Mouse (Mus musculus): ENCODE measurements around the gene Tmem202. TPM values are rescaled to one million over a fixed set of nuclear protein-coding genes. Genes with fewer than 3 reads are reported as not detected.

The Tmem202 gene
- polyA plus RNA-seq, 1 experiment, result not detected

- WGBS, result 1% methylated on average over 56 of the region's 56 CpGs
- peak; percentile 99 for DNase-seq
- TF ChIP-seq POLR2A (IDR thresholded peaks at IDR 0.05; ENCODE audit: low read depth, low read length) (peak; percentile 92), CTCF (conservative IDR thresholded peaks at IDR 0.05; ENCODE audit: insufficient read depth, insufficient read length, low read depth, low read length) (no peak)
- Histone ChIP-seq H3K36me3 (ENCODE audit: control insufficient read depth, insufficient read depth, low read length) (no peaks in the 10 kb centered on the region), H3K27me3 (replicated peaks; ENCODE audit: control insufficient read depth, insufficient read depth, low read length) (no peaks in the 10 kb centered on the region), H3K4me3 (ENCODE audit: insufficient read depth, low read depth, low read length) (peak within 1 kb of the TSS; percentile 92), H3K27ac (ENCODE audit: insufficient read depth, low read depth, low read length) (peak within 1 kb of the TSS; percentile 92), H3K4me1 (ENCODE audit: control insufficient read depth, insufficient read depth, low read length) (peaks cover 6% of the 10 kb centered on the region; the same call in 1 of the 2 replicates)
These were observed 53.0 kb downstream of the Tmem202 start, which contains the start of gene Arih1 for GRCm38 (mm10) chr9:59486549-59487065. TSS of gene Arih1 (minus strand) at chr9:59486618.

DNA sequence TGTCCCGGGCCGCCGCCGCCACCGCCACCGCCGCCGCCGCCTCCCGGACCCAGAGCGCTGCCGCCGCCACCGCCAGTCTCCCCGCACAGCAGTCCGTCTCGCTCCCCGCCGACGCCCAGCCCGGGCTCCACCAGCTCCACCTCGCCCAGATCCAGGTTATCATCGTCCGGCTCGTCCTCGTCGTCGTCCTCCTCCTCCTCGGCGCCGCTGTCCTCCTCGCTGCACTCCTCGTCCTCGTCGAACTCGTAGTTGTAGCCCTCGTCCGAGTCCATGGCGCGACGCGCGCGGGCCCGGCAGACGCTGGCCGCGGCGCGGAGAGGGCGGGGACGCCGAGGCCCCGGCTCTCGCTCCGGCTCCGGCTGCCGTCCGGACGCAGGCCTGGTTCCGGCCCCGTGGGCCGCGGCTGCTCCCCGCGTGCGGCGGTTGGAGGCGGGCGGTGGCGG lies 53.5 kb downstream of the Tmem202 start:
- Histone ChIP-seq H3K4me3 (ENCODE audit: insufficient read depth, low read depth, low read length) (peak overlapping the region; percentile 92), H3K4me1 (ENCODE audit: control insufficient read depth, insufficient read depth, low read length) (peaks cover 6% of the 10 kb centered on the region; the same call in 1 of the 2 replicates), H3K27me3 (replicated peaks; ENCODE audit: control insufficient read depth, insufficient read depth, low read length) (no peaks in the 10 kb centered on the region), H3K27ac (ENCODE audit: insufficient read depth, low read depth, low read length) (peak overlapping the region; percentile 92), H3K36me3 (ENCODE audit: control insufficient read depth, insufficient read depth, low read length) (no peaks in the 10 kb centered on the region)
- TF ChIP-seq POLR2A (IDR thresholded peaks at IDR 0.05; ENCODE audit: low read depth, low read length) (no peak), CTCF (conservative IDR thresholded peaks at IDR 0.05; ENCODE audit: insufficient read depth, insufficient read length, low read depth, low read length) (no peak)
- under 1% methylated on average over 63 of the region's 71 CpGs for WGBS
- no peak for DNase-seq

GRCm38 (mm10) chr9:59485511-59486075 lies 54.1 kb downstream of the Tmem202 start:
- H3K4me3 ChIP-seq (ENCODE audit: insufficient read depth, low read depth, low read length), result peak overlapping the region; percentile 92
- H3K4me1 ChIP-seq (ENCODE audit: control insufficient read depth, insufficient read depth, low read length), result peaks cover 6% of the 10 kb centered on the region; the same call in 1 of the 2 replicates
- WGBS, result under 1% methylated on average over 34 of the region's 34 CpGs
- H3K27me3 ChIP-seq (replicated peaks; ENCODE audit: control insufficient read depth, insufficient read depth, low read length), result no peaks in the 10 kb centered on the region
- TF ChIP-seq CTCF (conservative IDR thresholded peaks at IDR 0.05; ENCODE audit: insufficient read depth, insufficient read length, low read depth, low read length) (no peak), POLR2A (IDR thresholded peaks at IDR 0.05; ENCODE audit: low read depth, low read length) (no peak)
- DNase-seq, result peak; percentile 80
- peak overlapping the region; percentile 92 for H3K27ac ChIP-seq (ENCODE audit: insufficient read depth, low read depth, low read length)
- H3K36me3 ChIP-seq (ENCODE audit: control insufficient read depth, insufficient read depth, low read length), result no peaks in the 10 kb centered on the region

DNA sequence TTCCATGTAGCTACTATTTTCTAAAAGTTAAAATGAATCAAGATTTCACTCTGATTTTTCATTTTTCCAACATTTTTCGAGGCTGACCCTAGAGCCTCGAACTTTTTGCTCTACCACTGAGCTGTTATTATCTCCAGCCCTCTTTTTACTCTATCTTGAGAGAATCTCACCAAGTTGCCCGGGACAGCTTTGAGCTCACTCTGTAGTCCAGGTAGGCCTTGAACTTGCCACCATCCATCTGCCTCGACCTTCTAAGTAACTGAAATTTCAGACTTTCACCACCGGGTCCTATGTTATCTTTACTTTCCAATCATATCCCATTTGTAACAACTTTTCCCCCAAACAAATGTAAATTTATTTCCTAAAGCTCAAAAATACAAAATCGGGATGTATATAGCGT lies 54.9 kb downstream of the Tmem202 start:
- Histone ChIP-seq H3K27me3 (replicated peaks; ENCODE audit: control insufficient read depth, insufficient read depth, low read length) (no peaks in the 10 kb centered on the region), H3K4me1 (ENCODE audit: control insufficient read depth, insufficient read depth, low read length) (peaks cover 8% of the 10 kb centered on the region; the same call in 1 of the 2 replicates), H3K36me3 (ENCODE audit: control insufficient read depth, insufficient read depth, low read length) (no peaks in the 10 kb centered on the region), H3K27ac (ENCODE audit: insufficient read depth, low read depth, low read length) (no peak overlapping the region), H3K4me3 (ENCODE audit: insufficient read depth, low read depth, low read length) (peak overlapping the region; percentile 92)
- 4% methylated on average over 7 of the region's 7 CpGs for WGBS
- TF ChIP-seq CTCF (conservative IDR thresholded peaks at IDR 0.05; ENCODE audit: insufficient read depth, insufficient read length, low read depth, low read length) (no peak), POLR2A (IDR thresholded peaks at IDR 0.05; ENCODE audit: low read depth, low read length) (no peak)
- no peak for DNase-seq

DNA sequence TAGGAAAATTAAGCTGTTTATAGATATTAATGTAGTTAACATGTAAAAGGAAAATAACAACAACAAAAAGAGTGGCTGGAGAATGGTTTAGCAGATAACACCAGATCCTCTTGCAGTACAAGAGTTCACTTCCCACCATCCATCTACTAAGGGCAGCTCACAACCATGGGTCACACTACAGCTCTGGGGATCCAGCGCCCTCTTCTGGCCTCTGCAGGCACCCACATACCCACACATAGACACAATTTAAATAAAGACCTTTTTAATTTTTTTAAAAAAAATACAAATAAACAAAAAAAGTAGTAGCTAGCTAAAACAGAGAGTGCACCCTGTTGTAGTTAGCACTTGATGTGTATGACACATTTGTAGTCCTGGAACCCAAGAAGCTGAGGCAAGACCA lies 57.2 kb downstream of the Tmem202 start:
- no peaks in the 10 kb centered on the region for H3K27me3 ChIP-seq (replicated peaks; ENCODE audit: control insufficient read depth, insufficient read depth, low read length)
- H3K4me3 ChIP-seq (ENCODE audit: insufficient read depth, low read depth, low read length), result no peak overlapping the region
- H3K4me1 ChIP-seq (ENCODE audit: control insufficient read depth, insufficient read depth, low read length), result peaks cover 11% of the 10 kb centered on the region; the same call in 1 of the 2 replicates
- H3K36me3 ChIP-seq (ENCODE audit: control insufficient read depth, insufficient read depth, low read length), result no peaks in the 10 kb centered on the region
- TF ChIP-seq CTCF (conservative IDR thresholded peaks at IDR 0.05; ENCODE audit: insufficient read depth, insufficient read length, low read depth, low read length), result peak; percentile 67
- no peak for TF ChIP-seq POLR2A (IDR thresholded peaks at IDR 0.05; ENCODE audit: low read depth, low read length)
- WGBS, result 50% methylated on average over 1 of the region's 1 CpGs
- DNase-seq, result peak; percentile 46
- no peak overlapping the region for H3K27ac ChIP-seq (ENCODE audit: insufficient read depth, low read depth, low read length)

GRCm38 (mm10) chr9:59476617-59477016 lies 63.0 kb downstream of the Tmem202 start:
- Histone ChIP-seq H3K36me3 (ENCODE audit: control insufficient read depth, insufficient read depth, low read length) (peaks cover 2% of the 10 kb centered on the region; the same call in 1 of the 2 replicates), H3K27me3 (replicated peaks; ENCODE audit: control insufficient read depth, insufficient read depth, low read length) (no peaks in the 10 kb centered on the region), H3K4me3 (ENCODE audit: insufficient read depth, low read depth, low read length) (no peak overlapping the region), H3K27ac (ENCODE audit: insufficient read depth, low read depth, low read length) (no peak overlapping the region), H3K4me1 (ENCODE audit: control insufficient read depth, insufficient read depth, low read length) (peaks cover 14% of the 10 kb centered on the region; the same call in 1 of the 2 replicates)
- no peak for TF ChIP-seq CTCF (conservative IDR thresholded peaks at IDR 0.05; ENCODE audit: insufficient read depth, insufficient read length, low read depth, low read length)
- no peak for TF ChIP-seq POLR2A (IDR thresholded peaks at IDR 0.05; ENCODE audit: low read depth, low read length)
- no peak for DNase-seq
- 82% methylated on average over 2 of the region's 2 CpGs for WGBS

DNA sequence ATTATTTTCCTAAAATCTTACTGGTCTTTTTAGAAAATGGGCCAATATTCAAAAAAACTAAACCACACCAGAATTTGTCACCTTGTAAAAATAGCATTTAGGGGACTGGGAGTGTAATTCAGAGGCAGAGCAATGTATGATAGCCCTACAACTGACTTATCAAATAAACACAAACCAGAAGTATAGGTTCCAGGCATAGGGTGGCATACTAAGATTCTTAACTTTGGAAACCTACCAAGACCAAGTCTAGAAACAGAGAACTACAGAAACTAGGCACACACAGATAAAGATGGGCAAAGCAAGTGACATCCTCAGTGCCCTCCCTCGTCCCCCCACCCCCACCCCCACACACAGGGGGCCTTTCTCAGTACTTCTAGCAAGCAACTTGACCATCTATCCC lies 64.8 kb downstream of the Tmem202 start:
- no peak for DNase-seq
- Histone ChIP-seq H3K27me3 (replicated peaks; ENCODE audit: control insufficient read depth, insufficient read depth, low read length) (no peaks in the 10 kb centered on the region), H3K27ac (ENCODE audit: insufficient read depth, low read depth, low read length) (no peak overlapping the region), H3K4me3 (ENCODE audit: insufficient read depth, low read depth, low read length) (no peak overlapping the region), H3K4me1 (ENCODE audit: control insufficient read depth, insufficient read depth, low read length) (peaks cover 14% of the 10 kb centered on the region; the same call in 1 of the 2 replicates), H3K36me3 (ENCODE audit: control insufficient read depth, insufficient read depth, low read length) (peaks cover 2% of the 10 kb centered on the region)
- 73% methylated on average over 1 of the region's 1 CpGs for WGBS
- TF ChIP-seq POLR2A (IDR thresholded peaks at IDR 0.05; ENCODE audit: low read depth, low read length) (no peak), CTCF (conservative IDR thresholded peaks at IDR 0.05; ENCODE audit: insufficient read depth, insufficient read length, low read depth, low read length) (no peak)
